Mouse (Mus musculus) myocyte (in vitro differentiated cells): Measurements from ENCODE around the gene Ank2. TPM values are rescaled to one million over a fixed set of nuclear protein-coding genes. Genes with fewer than 3 reads are reported as not detected.
A peak's percentile ranks its signal among the peaks of the same experiment; 100 is the strongest.

Experiments used
- H3K27me3 ChIP-seq: one replicate; pipeline ENCODE4 v1.6.1; 2011; ENCODE audit not compliant: control insufficient read depth, insufficient read depth, insufficient read length
- H3K36me3 ChIP-seq: one replicate; pipeline ENCODE4 v1.6.1; 2011; ENCODE audit not compliant: control insufficient read depth, insufficient read depth
- H3K4me2 ChIP-seq: one replicate; pipeline ENCODE4 v1.6.1; 2011; ENCODE audit warnings: low read depth, control low read depth
- H3K4me3 ChIP-seq: one replicate; pipeline ENCODE4 v1.5.1; 2011; ENCODE audit warnings: mild to moderate bottlenecking, control low read depth, moderate library complexity
- H3K79me2 ChIP-seq: one replicate; pipeline ENCODE4 v1.6.1; 2011; ENCODE audit not compliant: control insufficient read depth, insufficient read depth
- H3ac ChIP-seq: one replicate; pipeline ENCODE4 v1.6.1; 2011; ENCODE audit not compliant: control insufficient read depth, insufficient read length
- CEBPB ChIP-seq: IDR thresholded peaks from 2 replicates; pipeline ENCODE4 v1.6.1; 2011; ENCODE audit warnings: mild to moderate bottlenecking, moderate library complexity; ENCODE audit not compliant: poor library complexity, insufficient read depth, severe bottlenecking
- E2F4 ChIP-seq: IDR thresholded peaks from one replicate; pipeline ENCODE4 v1.6.1; 2011; ENCODE audit warnings: mild to moderate bottlenecking, control low read depth, moderate library complexity; ENCODE audit not compliant: insufficient read depth
- MAX ChIP-seq: IDR thresholded peaks from one replicate; pipeline ENCODE4 v1.6.1; 2011; ENCODE audit warnings: low read depth, mild to moderate bottlenecking, control low read depth
- MYOD1 ChIP-seq, 3 experiments: IDR thresholded peaks; one replicate each; pipeline ENCODE4 v1.6.1; 2011; ENCODE audit warnings: control low read depth in 2 of 3, low read depth in 2 of 3, mild to moderate bottlenecking in 2 of 3, moderate library complexity in 1 of 3; ENCODE audit not compliant: insufficient read length in 2 of 3, control insufficient read depth in 1 of 3
- MYOG ChIP-seq, 3 experiments: IDR thresholded peaks; one replicate each; pipeline ENCODE4 v1.6.1; 2011; ENCODE audit warnings: control low read depth in 2 of 3, low read depth in 2 of 3, mild to moderate bottlenecking in 2 of 3; ENCODE audit not compliant: insufficient read length in 2 of 3, control insufficient read depth in 1 of 3, insufficient read depth in 1 of 3
- POLR2A ChIP-seq: IDR thresholded peaks from one replicate; pipeline ENCODE4 v1.6.1; 2011; ENCODE audit warnings: low read depth, mild to moderate bottlenecking, control low read depth, moderate library complexity; ENCODE audit not compliant: insufficient read length
- POLR2AphosphoS2 ChIP-seq: IDR thresholded peaks from one replicate; pipeline ENCODE4 v1.6.1; 2011; ENCODE audit warnings: low read depth, control low read depth; ENCODE audit not compliant: insufficient read length
- REST ChIP-seq: IDR thresholded peaks from one replicate; pipeline ENCODE4 v1.6.1; 2011; ENCODE audit warnings: mild to moderate bottlenecking, control low read depth, moderate library complexity; ENCODE audit not compliant: insufficient read depth, insufficient read length
- SRF ChIP-seq: IDR thresholded peaks from one replicate; pipeline ENCODE4 v1.6.1; 2011; ENCODE audit warnings: low read depth; ENCODE audit not compliant: control insufficient read depth, insufficient read length
- TCF12 ChIP-seq: IDR thresholded peaks from one replicate; pipeline ENCODE4 v1.6.1; 2011; ENCODE audit warnings: mild to moderate bottlenecking, control low read depth; ENCODE audit not compliant: poor library complexity, insufficient read depth, severe bottlenecking
- TCF3 ChIP-seq: IDR thresholded peaks from one replicate; pipeline ENCODE4 v1.6.1; 2011; ENCODE audit warnings: low read depth, control low read depth; ENCODE audit not compliant: insufficient read length
- USF1 ChIP-seq: IDR thresholded peaks from one replicate; pipeline ENCODE4 v1.6.1; 2011; ENCODE audit warnings: low read depth, mild to moderate bottlenecking, control low read depth, moderate library complexity
- polyA plus RNA-seq: library from polyadenylated mRNA; unstranded; fragments of >200 nt; fragmentation: generic; extraction: Trizol; gene quantifications from one replicate; pipeline ENCODE4 v1.2.1, GENCODE M21; 2012; ENCODE audit warnings: missing spikeins

Gene Ank2
- polyA plus RNA-seq, 1 experiment: 20.2 TPM

GRCm38 (mm10) chr3:127371774-127372173, 127.4 kb downstream of the Ank2 start:
- no peaks in the 10 kb centered on the region for H3K79me2 ChIP-seq
- H3K4me3 ChIP-seq: no peak overlapping the region
- no peaks in the 10 kb centered on the region for H3K27me3 ChIP-seq
- no peak overlapping the region for H3K4me2 ChIP-seq
- H3ac ChIP-seq: no peak overlapping the region
- TF ChIP-seq TCF3 (no peak), MYOG (IDR thresholded peaks at IDR 0.05; ENCODE audit: control insufficient read depth in 1 of 3, insufficient read depth in 1 of 3, insufficient read length in 2 of 3, low read depth in 2 of 3) (no peak), E2F4 (no peak), TCF12 (no peak), USF1 (no peak), MAX (no peak), REST (no peak)
- H3K36me3 ChIP-seq: no peaks in the 10 kb centered on the region

DNA sequence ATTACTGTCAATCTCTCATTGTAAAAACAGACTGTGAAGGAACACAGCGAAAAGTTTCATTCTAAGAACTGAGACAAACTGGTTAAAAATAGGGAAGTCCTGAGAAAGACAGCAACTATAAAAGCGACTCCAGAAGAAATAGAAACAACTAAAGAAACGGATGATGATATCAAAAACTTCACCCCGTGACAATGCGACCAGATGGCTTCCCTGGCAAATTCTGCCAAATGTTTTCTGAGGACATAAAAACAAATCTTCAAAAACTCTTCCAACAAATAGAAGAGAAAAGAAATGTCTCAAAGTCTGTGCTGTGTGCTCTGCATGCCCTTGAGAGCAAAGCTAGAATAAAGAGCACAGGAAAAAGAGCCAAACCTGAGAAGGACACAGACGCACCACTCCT, 129.6 kb downstream of the Ank2 start:
- no peaks in the 10 kb centered on the region for H3K36me3 ChIP-seq
- H3K27me3 ChIP-seq: no peaks in the 10 kb centered on the region
- no peaks in the 10 kb centered on the region for H3K79me2 ChIP-seq
- no peak overlapping the region for H3ac ChIP-seq
- no peak overlapping the region for H3K4me2 ChIP-seq
- H3K4me3 ChIP-seq: no peak overlapping the region
- TF ChIP-seq USF1 (no peak), MYOD1 (IDR thresholded peaks at IDR 0.05; ENCODE audit: control insufficient read depth in 1 of 3, insufficient read length in 2 of 3, low read depth in 2 of 3) (no peak), POLR2AphosphoS2 (no peak), E2F4 (no peak), SRF (no peak), REST (no peak), CEBPB (no peak), MYOG (IDR thresholded peaks at IDR 0.05; ENCODE audit: control insufficient read depth in 1 of 3, insufficient read depth in 1 of 3, insufficient read length in 2 of 3, low read depth in 2 of 3) (no peak), MAX (no peak), TCF3 (no peak), TCF12 (no peak)

GRCm38 (mm10) chr3:127367450-127367849, 131.7 kb downstream of the Ank2 start:
- Histone ChIP-seq H3K36me3 (no peaks in the 10 kb centered on the region), H3K27me3 (no peaks in the 10 kb centered on the region), H3K79me2 (no peaks in the 10 kb centered on the region), H3K4me2 (no peak overlapping the region), H3K4me3 (no peak overlapping the region), H3ac (no peak overlapping the region)
- TF ChIP-seq TCF3 (no peak), SRF (no peak), MAX (no peak), USF1 (no peak), POLR2AphosphoS2 (no peak), POLR2A (no peak), REST (no peak), TCF12 (no peak), MYOD1 (IDR thresholded peaks at IDR 0.05; ENCODE audit: control insufficient read depth in 1 of 3, insufficient read length in 2 of 3, low read depth in 2 of 3) (no peak), CEBPB (no peak), E2F4 (no peak), MYOG (IDR thresholded peaks at IDR 0.05; ENCODE audit: control insufficient read depth in 1 of 3, insufficient read depth in 1 of 3, insufficient read length in 2 of 3, low read depth in 2 of 3) (no peak)

DNA sequence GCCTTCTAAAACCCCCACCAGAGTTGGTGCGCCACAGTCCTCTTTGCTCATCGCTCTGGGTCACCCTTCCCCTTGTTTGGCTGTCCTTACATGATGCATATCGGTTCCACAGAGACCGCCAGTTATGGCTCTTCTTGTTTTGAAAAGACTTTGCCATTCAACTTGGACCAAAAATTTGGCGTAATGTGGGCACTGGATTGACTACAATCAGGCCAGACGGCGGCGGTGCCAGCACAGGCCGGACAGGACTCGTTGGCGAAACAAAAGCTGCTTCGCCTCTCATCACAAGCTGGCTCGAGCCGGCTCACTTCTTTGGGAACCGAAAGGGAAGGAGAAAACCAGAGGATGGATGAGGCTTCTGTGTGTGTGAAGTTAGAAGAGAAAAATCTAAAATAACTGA, 135.6 kb downstream of the Ank2 start:
- Histone ChIP-seq H3K79me2 (no peaks in the 10 kb centered on the region), H3ac (no peak overlapping the region), H3K27me3 (no peaks in the 10 kb centered on the region), H3K4me3 (no peak overlapping the region), H3K4me2 (no peak overlapping the region), H3K36me3 (no peaks in the 10 kb centered on the region)
- TF ChIP-seq TCF12: no peak
- TF ChIP-seq POLR2AphosphoS2: no peak
- TF ChIP-seq USF1: no peak
- TF ChIP-seq CEBPB: no peak
- TF ChIP-seq MYOG (IDR thresholded peaks at IDR 0.05; ENCODE audit: control insufficient read depth in 1 of 3, insufficient read depth in 1 of 3, insufficient read length in 2 of 3, low read depth in 2 of 3): no peak
- TF ChIP-seq TCF3: no peak
- no peak for TF ChIP-seq REST
- no peak for TF ChIP-seq SRF
- TF ChIP-seq MYOD1 (IDR thresholded peaks at IDR 0.05; ENCODE audit: control insufficient read depth in 1 of 3, insufficient read length in 2 of 3, low read depth in 2 of 3): no peak
- no peak for TF ChIP-seq E2F4
- TF ChIP-seq POLR2A: no peak

- Histone ChIP-seq H3K27me3 (no peaks in the 10 kb centered on the region), H3K79me2 (no peaks in the 10 kb centered on the region), H3K36me3 (no peaks in the 10 kb centered on the region), H3K4me3 (no peak overlapping the region), H3ac (no peak overlapping the region), H3K4me2 (peak overlapping the region; percentile 22)
- TF ChIP-seq SRF: no peak
- TF ChIP-seq REST: no peak
- no peak for TF ChIP-seq MAX
- TF ChIP-seq MYOD1 (IDR thresholded peaks at IDR 0.05; ENCODE audit: control insufficient read depth in 1 of 3, insufficient read length in 2 of 3, low read depth in 2 of 3): peak in 2 of 3 experiments; percentile 52 to 53
- TF ChIP-seq MYOG (IDR thresholded peaks at IDR 0.05; ENCODE audit: control insufficient read depth in 1 of 3, insufficient read depth in 1 of 3, insufficient read length in 2 of 3, low read depth in 2 of 3): peak in 2 of 3 experiments; percentile 19 to 59
- TF ChIP-seq E2F4: no peak
- TF ChIP-seq CEBPB: no peak
- no peak for TF ChIP-seq TCF12
- TF ChIP-seq POLR2AphosphoS2: no peak
- TF ChIP-seq USF1: no peak
Observed at GRCm38 (mm10) chr3:127362611-127363393, 136.3 kb downstream of the Ank2 start.
